Mouse (Mus musculus) heart, embryonic 11.5 days (tissue): ENCODE measurements around the gene Ybx1. TPM values are rescaled to one million over a fixed set of nuclear protein-coding genes. Genes with fewer than 3 reads are reported as not detected.

Experiments used
- ATAC-seq: fragments of 200-750 bp; cut with Nextera tagmentation; replicated peaks from 2 replicates; pipeline ENCODE4 v1.8.0; 2017; ENCODE audit warnings: moderate library complexity; ENCODE audit not compliant: insufficient number of reproducible peaks, low FRiP score, low TSS enrichment
- H3K27ac ChIP-seq: fragments of 300-500 bp; sonication (generic); 2 replicates; pipeline ENCODE4 v1.5.1; 2014; ENCODE audit warnings: mild to moderate bottlenecking, low read depth, low read length
- H3K27me3 ChIP-seq: fragments of 300-500 bp; sonication (generic); 2 replicates; pipeline ENCODE4 v1.6.1; 2014; ENCODE audit warnings: mild to moderate bottlenecking, low read length, mixed read lengths; ENCODE audit not compliant: control insufficient read depth, insufficient read depth
- H3K36me3 ChIP-seq: fragments of 300-500 bp; sonication (generic); 2 replicates; pipeline ENCODE4 v1.6.1; 2014; ENCODE audit warnings: mild to moderate bottlenecking, low read length, moderate library complexity, mixed read lengths; ENCODE audit not compliant: control insufficient read depth, insufficient read depth
- H3K4me1 ChIP-seq: fragments of 300-500 bp; sonication (generic); 2 replicates; pipeline ENCODE4 v1.6.1; 2014; ENCODE audit warnings: low read length; ENCODE audit not compliant: control insufficient read depth, insufficient read depth
- H3K4me2 ChIP-seq: fragments of 300-500 bp; sonication (generic); 2 replicates; pipeline ENCODE4 v1.6.1; 2014; ENCODE audit warnings: mild to moderate bottlenecking, moderate library complexity
- H3K4me3 ChIP-seq: fragments of 300-500 bp; sonication (generic); 2 replicates; pipeline ENCODE4 v1.5.1; 2014; ENCODE audit warnings: low read depth, low read length
- H3K9ac ChIP-seq: fragments of 300-500 bp; sonication (generic); 2 replicates; pipeline ENCODE4 v1.6.1; 2014; ENCODE audit warnings: mild to moderate bottlenecking, low read depth, low read length, moderate library complexity
- H3K9me3 ChIP-seq: fragments of 300-500 bp; sonication (generic); replicated peaks from 2 replicates; pipeline ENCODE4 v1.6.1; 2016; ENCODE audit warnings: low read length; ENCODE audit not compliant: control insufficient read depth
- WGBS: fragments of 180-500 bp; shearing (Covaris S2); extraction: QIAGEN DNeasy Blood & Tissue Kit; methylation state at CpG from one replicate; pipeline ENCODE4 v1.1.7; 2014; ENCODE audit not compliant: insufficient replicate concordance; 5-methylcytosine and 5-hydroxymethylcytosine counted together
- polyA plus RNA-seq: library from polyadenylated mRNA; unstranded; fragments of >200 nt; fragmentation: Nextera tagmentation; extraction: Ambion mirVana; gene quantifications from 2 replicates; pipeline ENCODE4 v1.2.1, GENCODE M21; 2014

The Ybx1 gene
- polyA plus RNA-seq, 1 experiment from 2014 or later = 780 TPM

DNA sequence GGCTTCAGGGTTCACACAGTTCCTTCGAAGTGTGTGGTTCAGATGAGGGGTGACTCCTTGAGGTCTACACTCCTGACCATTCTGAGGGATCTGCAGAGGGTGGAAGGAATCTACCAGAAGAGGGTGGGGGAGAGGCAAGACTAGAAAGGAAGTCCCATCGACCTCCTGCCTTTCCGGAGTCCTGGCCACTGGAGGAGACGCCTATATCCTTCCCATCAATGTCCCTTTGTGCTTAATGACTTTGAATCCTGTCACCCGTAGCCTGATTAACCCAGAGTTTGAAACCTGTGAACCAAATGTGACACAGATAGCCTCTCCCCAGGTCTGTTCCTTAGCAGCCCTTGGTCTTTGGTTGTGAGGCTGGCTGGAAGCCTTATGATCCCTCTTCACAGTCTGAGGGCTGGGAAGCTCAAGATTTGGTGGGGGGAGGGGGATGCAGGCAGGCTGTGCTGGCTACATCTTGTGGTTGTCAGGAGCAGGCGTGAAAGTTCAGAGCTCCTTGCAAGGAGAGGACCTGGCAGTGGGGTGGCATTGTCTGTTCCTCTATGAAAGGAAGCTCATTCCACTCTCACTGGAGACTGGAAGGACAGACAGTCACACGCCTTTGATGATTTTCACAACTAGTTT lies 33.2 kb downstream of the Ybx1 start:
- Histone ChIP-seq H3K4me3 (no peak overlapping the region), H3K27me3 (no peaks in the 10 kb centered on the region)
- ATAC-seq = no peak

DNA sequence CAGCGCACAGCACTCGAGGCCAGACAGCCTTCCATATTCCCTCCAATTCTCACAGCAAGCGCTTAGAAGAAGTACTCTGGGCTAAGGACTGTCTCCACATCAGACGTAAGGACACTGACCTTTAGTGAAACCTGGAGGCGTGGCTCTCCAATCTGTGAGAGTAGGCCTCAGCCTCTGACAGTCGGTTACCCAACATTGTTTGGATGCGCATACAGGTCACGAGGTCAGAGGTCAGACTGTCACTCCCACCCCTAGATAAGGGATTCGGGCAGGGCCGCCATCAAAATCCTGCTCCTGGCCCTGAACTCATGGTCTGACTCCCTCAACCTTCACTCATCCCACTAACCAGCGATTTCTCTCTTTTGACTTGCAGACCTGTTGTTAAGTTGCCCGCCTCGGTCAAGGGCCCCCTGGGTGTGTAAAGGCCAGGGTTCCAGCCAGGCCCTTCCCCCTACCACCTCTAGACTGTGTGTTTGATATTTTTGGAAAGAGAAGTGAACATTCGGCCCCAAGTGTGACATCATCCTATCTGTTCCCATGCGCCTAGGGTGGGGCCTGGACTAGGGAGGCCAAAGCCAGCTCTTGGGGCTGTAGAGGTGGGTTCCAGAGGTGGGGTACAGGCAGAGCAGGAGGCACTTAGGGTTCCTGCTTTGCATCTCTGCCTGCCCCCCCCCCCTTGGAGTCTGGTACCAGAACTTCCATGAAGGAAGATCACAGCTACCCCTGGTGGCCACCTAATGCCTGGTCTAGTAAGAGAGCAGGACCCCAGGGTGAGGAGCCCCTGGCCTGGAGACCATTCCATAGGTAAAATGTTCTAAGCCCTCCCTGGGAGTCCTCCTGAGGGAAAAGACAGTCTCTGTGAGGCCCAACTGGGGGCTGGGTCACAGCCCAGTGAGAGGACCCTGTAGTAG lies 34.8 kb downstream of the Ybx1 start:
- Histone ChIP-seq H3K9ac (no peak overlapping the region), H3K4me3 (no peak overlapping the region), H3K36me3 (no peaks in the 10 kb centered on the region), H3K27ac (no peak overlapping the region), H3K4me1 (0 out of 2 replicates have a peak, but pooled peaks cover 2% of the 10 kb centered on the region), H3K9me3 (no peaks in the 10 kb centered on the region), H3K27me3 (no peaks in the 10 kb centered on the region), H3K4me2 (no peak overlapping the region)
- WGBS = 74% methylated on average over 15 of the region's 15 CpGs
- peak; percentile 25; the same call in 1 of the 2 replicates for ATAC-seq

More for the DNA sequence above, 33.2 kb downstream of the Ybx1 start:
- H3K4me2 ChIP-seq = no peak overlapping the region
- H3K27ac ChIP-seq = no peak overlapping the region
- H3K9me3 ChIP-seq = no peaks in the 10 kb centered on the region
- 35% methylated on average over 7 of the region's 7 CpGs for WGBS
- H3K36me3 ChIP-seq = no peaks in the 10 kb centered on the region
- H3K9ac ChIP-seq = no peak overlapping the region
- H3K4me1 ChIP-seq = 0 out of 2 replicates have a peak, but pooled peaks cover 2% of the 10 kb centered on the region

- Histone ChIP-seq H3K9me3 (no peaks in the 10 kb centered on the region), H3K4me2 (no peak overlapping the region), H3K9ac (no peak overlapping the region), H3K27ac (no peak overlapping the region), H3K36me3 (no peaks in the 10 kb centered on the region), H3K4me1 (peaks cover 11% of the 10 kb centered on the region; the same call in 1 of the 2 replicates), H3K4me3 (no peak overlapping the region), H3K27me3 (no peaks in the 10 kb centered on the region)
- 73% methylated on average over 6 of the region's 6 CpGs for WGBS
- ATAC-seq = no peak
Observed at GRCm38 (mm10) chr4:119257083-119257482, 37.3 kb downstream of the Ybx1 start.

DNA sequence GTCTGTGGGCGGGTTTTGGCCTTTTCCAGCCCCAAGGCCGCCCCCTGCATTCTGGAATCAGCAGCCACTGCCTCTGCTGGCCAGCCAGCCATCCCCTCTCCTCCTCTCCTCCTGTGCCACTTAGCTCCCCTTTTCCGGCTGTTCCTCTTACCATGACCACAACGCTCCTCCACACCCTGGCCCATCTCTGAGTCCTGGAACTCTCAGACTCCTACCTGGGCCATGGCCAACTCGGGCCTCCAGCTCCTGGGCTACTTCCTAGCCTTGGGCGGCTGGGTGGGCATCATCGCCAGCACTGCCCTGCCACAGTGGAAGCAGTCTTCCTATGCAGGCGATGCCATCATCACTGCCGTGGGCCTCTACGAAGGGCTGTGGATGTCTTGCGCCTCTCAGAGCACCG lies 39.1 kb downstream of the Ybx1 start, which contains the start of gene Cldn19:
Cldn19 (plus strand) TSS at position 64 of the 400 bp plus-strand sequence.
- 79% methylated on average over 12 of the region's 12 CpGs for WGBS

GRCm38 (mm10) chr4:119254012-119254618 lies 40.3 kb downstream of the Ybx1 start:
- WGBS = 41% methylated on average over 9 of the region's 9 CpGs
- Histone ChIP-seq H3K27ac (no peak overlapping the region), H3K36me3 (no peaks in the 10 kb centered on the region), H3K9ac (no peak overlapping the region), H3K27me3 (no peaks in the 10 kb centered on the region), H3K4me1 (peaks cover 9% of the 10 kb centered on the region; the same call in 1 of the 2 replicates), H3K9me3 (no peaks in the 10 kb centered on the region), H3K4me2 (no peak overlapping the region), H3K4me3 (no peak overlapping the region)
- no peak for ATAC-seq

More for the DNA sequence above, 39.1 kb downstream of the Ybx1 start, which contains the start of gene Cldn19:
- Histone ChIP-seq H3K4me3 (no peak within 1 kb of the TSS), H3K4me2 (no peak within 1 kb of the TSS), H3K27me3 (no peaks in the 10 kb centered on the region), H3K4me1 (peaks cover 9% of the 10 kb centered on the region; the same call in 1 of the 2 replicates), H3K36me3 (no peaks in the 10 kb centered on the region), H3K9ac (no peak within 1 kb of the TSS), H3K9me3 (no peaks in the 10 kb centered on the region), H3K27ac (no peak within 1 kb of the TSS)
- no peak for ATAC-seq

- 52% methylated on average over 7 of the region's 7 CpGs for WGBS
- ATAC-seq = no peak
- Histone ChIP-seq H3K36me3 (no peaks in the 10 kb centered on the region), H3K4me1 (peaks cover 9% of the 10 kb centered on the region; the same call in 1 of the 2 replicates), H3K4me2 (no peak overlapping the region), H3K27me3 (no peaks in the 10 kb centered on the region), H3K9me3 (no peaks in the 10 kb centered on the region), H3K27ac (no peak overlapping the region), H3K9ac (no peak overlapping the region), H3K4me3 (no peak overlapping the region)
Observed at GRCm38 (mm10) chr4:119252025-119252808, 42.2 kb downstream of the Ybx1 start.

DNA sequence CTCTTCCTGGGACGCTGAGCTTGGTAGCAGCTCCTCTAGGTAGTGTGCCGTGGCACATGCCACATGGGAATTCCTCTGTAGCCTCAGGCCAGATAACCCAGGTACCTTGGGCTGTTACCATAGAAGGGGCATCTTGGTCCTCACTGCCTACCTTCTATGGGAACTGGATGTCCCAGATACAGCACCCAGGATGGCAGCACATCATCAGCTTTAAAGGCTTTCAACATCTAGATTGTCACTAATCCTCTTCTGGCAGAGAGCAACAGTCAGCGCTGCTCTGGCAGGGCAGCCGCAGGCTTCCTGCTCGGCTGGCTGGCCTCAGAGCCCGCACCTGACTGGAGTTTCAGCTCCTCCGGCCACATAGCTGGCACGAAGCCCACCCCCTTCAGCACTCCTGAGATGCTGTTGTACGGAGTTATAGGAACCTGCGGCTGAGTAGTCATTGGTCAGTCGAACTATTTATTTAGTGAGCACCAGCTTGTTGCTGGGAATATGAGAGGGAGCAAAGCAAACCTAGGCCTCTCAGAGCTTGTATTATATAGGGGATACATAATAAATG lies 45.9 kb downstream of the Ybx1 start:
- H3K27me3 ChIP-seq = no peaks in the 10 kb centered on the region
- no peaks in the 10 kb centered on the region; the same call in 1 of the 2 replicates for H3K36me3 ChIP-seq
- no peaks in the 10 kb centered on the region for H3K9me3 ChIP-seq
- no peak overlapping the region for H3K4me2 ChIP-seq
- 77% methylated on average over 11 of the region's 11 CpGs for WGBS
- H3K4me3 ChIP-seq = no peak overlapping the region
- H3K9ac ChIP-seq = no peak overlapping the region
- no peak for ATAC-seq
- H3K4me1 ChIP-seq = no peaks in the 10 kb centered on the region
- H3K27ac ChIP-seq = no peak overlapping the region
